Mouse (Mus musculus): ENCODE measurements at regions not wholly inside any gene's neighbourhood (a gene's known extent, or its start where the extent isn't known, plus 50 kb on each side); places are given as distances from the start of the nearest gene placed in this dataset.

DNA sequence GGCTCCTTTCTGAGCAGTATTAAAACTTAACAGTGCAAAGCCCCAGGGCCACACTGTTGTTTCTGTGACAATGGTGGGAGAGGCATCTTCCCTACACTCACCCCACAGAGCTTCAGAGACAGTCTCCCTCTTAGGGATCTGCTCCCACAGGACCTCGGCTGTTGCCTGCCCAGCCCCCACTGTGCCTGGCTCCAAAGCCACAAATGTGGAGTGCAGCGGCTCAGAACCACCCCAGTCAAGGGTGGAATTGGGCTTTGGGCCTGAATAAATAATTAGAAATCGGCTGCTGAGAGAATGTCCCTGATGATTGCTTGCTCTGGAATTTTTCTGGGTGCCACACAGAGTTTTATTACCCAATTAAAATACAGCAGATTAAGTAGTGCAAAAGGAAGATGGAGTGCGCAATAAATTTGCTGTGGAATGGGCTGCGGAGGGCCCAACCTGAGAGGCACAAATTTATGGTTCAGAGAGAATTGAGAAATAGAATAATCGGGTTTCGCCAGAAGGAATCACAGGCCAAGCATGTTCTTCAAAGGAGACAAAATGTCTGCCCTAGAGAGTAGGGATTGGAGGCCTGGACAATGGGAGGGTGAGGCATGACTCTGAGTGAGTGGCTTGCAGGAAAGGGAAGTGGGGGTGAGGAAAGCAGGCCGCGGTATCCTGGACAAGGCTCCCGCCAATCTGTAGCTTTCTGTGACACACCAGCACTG is 56.4 kb downstream of the Cd24a start:
- Histone ChIP-seq H3K36me3 (replicated peaks; ENCODE audit: control insufficient read depth, insufficient read depth, low read length) (no peaks in the 10 kb centered on the region), H3K27ac (ENCODE audit: low read depth) (no peak overlapping the region), H3K9me3 (replicated peaks; ENCODE audit: control insufficient read depth, low read length) (no peaks in the 10 kb centered on the region), H3K9ac (replicated peaks; ENCODE audit: low read depth, low read length) (no peak overlapping the region), H3K4me1 (ENCODE audit: control insufficient read depth, insufficient read depth) (no peaks in the 10 kb centered on the region), H3K27me3 (ENCODE audit: control insufficient read depth, insufficient read depth, low read length) (no peaks in the 10 kb centered on the region), H3K4me3 (ENCODE audit: low read depth, low read length) (no peak overlapping the region), H3K4me2 (ENCODE audit: low read depth, low read length) (no peak overlapping the region)
- DNase-seq (ENCODE audit: low spot score) (no peak), ATAC-seq (ENCODE audit: insufficient read depth, low read depth) (no peak)
- TF ChIP-seq EP300 (IDR thresholded peaks at IDR 0.05; ENCODE audit: low read depth) (no peak), CTCF (IDR thresholded peaks at IDR 0.05; ENCODE audit: low read depth) (no peak)
- WGBS, result 77% methylated on average over 10 of the region's 10 CpGs

- no peak overlapping the region for H3K27ac ChIP-seq (ENCODE audit: low read depth)
- H3K27me3 ChIP-seq (ENCODE audit: control insufficient read depth, insufficient read depth, low read length), result no peaks in the 10 kb centered on the region
- no peaks in the 10 kb centered on the region for H3K4me1 ChIP-seq (ENCODE audit: control insufficient read depth, insufficient read depth)
- TF ChIP-seq EP300 (IDR thresholded peaks at IDR 0.05; ENCODE audit: low read depth), result no peak
- no peak for TF ChIP-seq CTCF (IDR thresholded peaks at IDR 0.05; ENCODE audit: low read depth)
- ATAC-seq (ENCODE audit: insufficient read depth, low read depth) (no peak), DNase-seq (ENCODE audit: low spot score) (no peak)
- H3K9me3 ChIP-seq (replicated peaks; ENCODE audit: control insufficient read depth, low read length), result no peaks in the 10 kb centered on the region
- H3K36me3 ChIP-seq (replicated peaks; ENCODE audit: control insufficient read depth, insufficient read depth, low read length), result no peaks in the 10 kb centered on the region
- no peak overlapping the region for H3K4me3 ChIP-seq (ENCODE audit: low read depth, low read length)
- 55% methylated on average over 14 of the region's 14 CpGs for WGBS
- no peak overlapping the region for H3K4me2 ChIP-seq (ENCODE audit: low read depth, low read length)
- H3K9ac ChIP-seq (replicated peaks; ENCODE audit: low read depth, low read length), result no peak overlapping the region
Observed at GRCm38 (mm10) chr10:43641169-43641945, 63.3 kb downstream of the Cd24a start.

GRCm38 (mm10) chr10:43646326-43646725 is 68.2 kb downstream of the Cd24a start:
- H3K9me3 ChIP-seq (replicated peaks; ENCODE audit: control insufficient read depth, low read length), result no peaks in the 10 kb centered on the region
- no peaks in the 10 kb centered on the region for H3K27me3 ChIP-seq (ENCODE audit: control insufficient read depth, insufficient read depth, low read length)
- no peak for ATAC-seq (ENCODE audit: insufficient read depth, low read depth)
- no peak for DNase-seq (ENCODE audit: low spot score)
- H3K4me1 ChIP-seq (ENCODE audit: control insufficient read depth, insufficient read depth), result no peaks in the 10 kb centered on the region
- H3K4me3 ChIP-seq (ENCODE audit: low read depth, low read length), result no peak overlapping the region
- no peak overlapping the region for H3K4me2 ChIP-seq (ENCODE audit: low read depth, low read length)
- WGBS, result 35% methylated on average over 4 of the region's 4 CpGs
- no peak overlapping the region for H3K27ac ChIP-seq (ENCODE audit: low read depth)
- TF ChIP-seq EP300 (IDR thresholded peaks at IDR 0.05; ENCODE audit: low read depth) (no peak), CTCF (IDR thresholded peaks at IDR 0.05; ENCODE audit: low read depth) (no peak)
- no peaks in the 10 kb centered on the region for H3K36me3 ChIP-seq (replicated peaks; ENCODE audit: control insufficient read depth, insufficient read depth, low read length)
- H3K9ac ChIP-seq (replicated peaks; ENCODE audit: low read depth, low read length), result no peak overlapping the region

DNA sequence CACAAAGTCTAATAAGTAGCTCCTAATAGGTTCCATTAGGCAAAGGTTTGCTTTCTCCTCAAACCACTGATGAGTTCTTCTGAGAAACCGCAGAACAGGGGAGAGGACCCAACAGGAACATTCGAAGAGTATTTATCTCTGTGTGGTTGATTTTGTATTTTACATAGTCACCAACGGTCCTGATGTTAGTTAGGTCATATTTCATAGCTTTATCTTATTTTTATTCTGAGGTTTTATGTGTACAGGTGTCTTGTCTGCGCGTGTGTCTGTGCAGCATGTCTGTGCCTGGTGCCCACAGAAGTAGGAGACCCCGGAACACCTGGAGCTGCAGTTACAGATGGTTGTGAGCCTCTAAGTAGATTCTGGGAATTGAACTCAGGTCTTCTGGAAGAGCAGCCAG is 68.9 kb downstream of the Cd24a start:
- Histone ChIP-seq H3K36me3 (replicated peaks; ENCODE audit: control insufficient read depth, insufficient read depth, low read length) (no peaks in the 10 kb centered on the region), H3K4me2 (ENCODE audit: low read depth, low read length) (no peak overlapping the region), H3K4me1 (ENCODE audit: control insufficient read depth, insufficient read depth) (no peaks in the 10 kb centered on the region), H3K9ac (replicated peaks; ENCODE audit: low read depth, low read length) (no peak overlapping the region), H3K27me3 (ENCODE audit: control insufficient read depth, insufficient read depth, low read length) (no peaks in the 10 kb centered on the region), H3K27ac (ENCODE audit: low read depth) (no peak overlapping the region), H3K9me3 (replicated peaks; ENCODE audit: control insufficient read depth, low read length) (no peaks in the 10 kb centered on the region), H3K4me3 (ENCODE audit: low read depth, low read length) (no peak overlapping the region)
- 84% methylated on average over 6 of the region's 6 CpGs for WGBS
- ATAC-seq (ENCODE audit: insufficient read depth, low read depth) (no peak), DNase-seq (ENCODE audit: low spot score) (no peak)
- TF ChIP-seq CTCF (IDR thresholded peaks at IDR 0.05; ENCODE audit: low read depth) (no peak), EP300 (IDR thresholded peaks at IDR 0.05; ENCODE audit: low read depth) (no peak)

GRCm38 (mm10) chr10:43648186-43648585 is 70.1 kb downstream of the Cd24a start:
- TF ChIP-seq CTCF (IDR thresholded peaks at IDR 0.05; ENCODE audit: low read depth), result no peak
- no peak for TF ChIP-seq EP300 (IDR thresholded peaks at IDR 0.05; ENCODE audit: low read depth)
- ATAC-seq (ENCODE audit: insufficient read depth, low read depth) (no peak), DNase-seq (ENCODE audit: low spot score) (no peak)
- WGBS, result 76% methylated on average over 5 of the region's 5 CpGs
- no peak overlapping the region for H3K4me2 ChIP-seq (ENCODE audit: low read depth, low read length)
- H3K9me3 ChIP-seq (replicated peaks; ENCODE audit: control insufficient read depth, low read length), result no peaks in the 10 kb centered on the region
- no peaks in the 10 kb centered on the region for H3K36me3 ChIP-seq (replicated peaks; ENCODE audit: control insufficient read depth, insufficient read depth, low read length)
- H3K27me3 ChIP-seq (ENCODE audit: control insufficient read depth, insufficient read depth, low read length), result no peaks in the 10 kb centered on the region
- H3K4me1 ChIP-seq (ENCODE audit: control insufficient read depth, insufficient read depth), result no peaks in the 10 kb centered on the region
- H3K27ac ChIP-seq (ENCODE audit: low read depth), result no peak overlapping the region
- no peak overlapping the region for H3K4me3 ChIP-seq (ENCODE audit: low read depth, low read length)
- no peak overlapping the region for H3K9ac ChIP-seq (replicated peaks; ENCODE audit: low read depth, low read length)
